Mouse (Mus musculus) cerebellum, postnatal 14 days (tissue): ENCODE data around the gene Olfr1012.
"Not testable (repeated sequence)": the region's sequence is repeated elsewhere in the genome, so short reads cannot be mapped to it uniquely, and the experiment has no call there.

Experiments used
- DNase-seq, 2 experiments: peaks; one replicate each; pipeline ENCODE4 v3.0.0; 2021; ENCODE audit warnings: mixed read lengths in 2 of 2

The Olfr1012 gene

DNA sequence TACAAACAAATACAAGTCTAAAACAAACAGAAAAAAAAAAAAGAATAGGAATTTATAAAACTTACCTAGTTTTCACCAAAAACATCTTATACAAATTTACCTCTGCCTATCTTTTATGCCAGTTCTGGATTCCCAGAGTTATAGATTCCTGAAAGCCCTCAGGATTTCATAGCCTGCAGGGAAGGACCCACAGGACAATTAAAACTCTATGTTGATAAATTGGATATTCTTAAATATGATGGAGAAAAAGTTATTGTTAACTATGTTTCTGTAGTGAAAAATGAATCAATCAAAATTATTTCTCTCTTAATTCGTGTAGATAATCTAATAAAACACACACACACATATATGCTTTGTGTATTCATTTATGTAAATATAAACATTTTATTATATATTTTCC is at the start of gene Olfr1012:
Gene Olfr1012 (minus strand): TSS at position 101 of the 400 bp plus-strand sequence.
- DNase-seq, result no peak

DNA sequence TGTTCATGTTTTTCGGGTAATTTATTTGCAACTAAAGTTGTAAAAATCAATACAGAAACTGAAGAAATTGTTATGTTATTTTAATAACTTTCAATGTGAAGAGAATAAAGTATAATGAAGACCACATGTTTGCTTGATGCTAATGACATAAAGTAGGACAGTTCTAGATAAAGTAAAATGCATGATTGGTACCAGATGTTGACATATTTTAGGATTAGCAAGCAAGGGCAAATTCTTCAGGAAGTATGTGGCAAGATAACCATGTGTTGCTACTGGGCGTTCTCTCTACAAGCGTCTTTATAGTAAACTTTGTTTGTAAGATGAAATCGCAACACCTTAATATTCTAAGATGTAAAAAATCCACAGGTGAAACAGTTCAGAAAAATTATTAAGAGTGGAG is 41.9 kb upstream of the Olfr1012 start:
- no peak for DNase-seq

DNA sequence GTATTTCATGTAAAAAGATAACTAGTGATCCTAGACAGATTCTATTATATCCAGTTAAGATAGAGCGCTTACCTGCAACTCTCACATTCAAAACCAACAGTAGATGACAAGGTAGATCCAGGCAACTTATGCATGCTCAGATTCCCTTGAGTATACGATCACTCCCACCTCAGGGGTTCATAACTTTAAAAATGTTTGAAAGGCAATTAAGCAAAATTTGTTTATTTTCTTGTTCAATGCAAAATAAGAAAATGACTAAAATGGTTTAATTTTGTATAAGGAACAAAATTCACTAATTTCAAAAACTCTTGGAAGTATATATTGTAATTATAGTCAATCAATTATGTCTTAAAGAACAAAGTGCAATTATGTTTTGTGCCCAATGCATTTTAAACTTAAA is 39.9 kb upstream of the Olfr1012 start, which contains the start of gene Olfr1016:
Gene Olfr1016 (minus strand): TSS at position 101 of the 400 bp plus-strand sequence.
- DNase-seq, result no peak

DNA sequence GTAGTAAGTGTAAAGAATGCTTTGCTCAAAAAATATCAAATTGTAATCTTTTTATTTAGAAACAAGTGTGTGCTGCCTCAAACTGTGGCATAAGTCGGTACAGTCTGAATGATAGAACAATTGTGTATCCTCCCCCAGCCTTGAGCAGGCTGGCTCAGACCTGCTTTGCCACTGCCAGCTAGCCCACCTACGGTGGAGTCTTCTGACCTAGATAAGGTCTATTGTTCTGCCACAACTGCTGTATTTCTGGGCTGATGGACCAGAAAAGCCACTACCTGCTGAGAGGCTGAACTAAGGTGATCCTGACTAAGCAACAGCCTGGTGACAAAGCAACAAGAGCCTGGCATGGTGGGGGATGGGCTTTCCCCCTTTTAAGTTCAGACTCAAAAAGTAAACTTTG is 29.8 kb upstream of the Olfr1012 start:
- peak; percentile 1 to 3 for DNase-seq

DNA sequence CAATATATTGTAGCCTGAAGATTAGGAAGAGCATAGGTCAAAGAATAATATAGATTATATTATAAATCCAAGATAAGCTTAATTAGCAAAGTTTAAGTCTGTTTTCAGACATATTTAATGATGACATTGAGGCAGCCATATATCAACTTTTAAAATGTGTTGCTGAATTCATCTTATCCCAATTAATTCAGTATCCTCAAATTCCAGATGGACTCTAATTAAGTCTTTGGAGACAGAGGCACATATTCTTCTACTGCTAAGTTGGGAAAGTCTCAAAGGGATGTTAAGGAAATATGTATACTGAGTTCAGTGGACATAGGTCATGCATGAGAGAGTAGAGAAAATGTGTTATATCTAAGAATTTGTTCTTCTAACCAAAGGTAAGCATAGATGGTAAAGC is 19.2 kb upstream of the Olfr1012 start, which contains the start of gene Olfr1015:
Gene Olfr1015 (plus strand): TSS at position 301 of the 400 bp plus-strand sequence.
- no peak for DNase-seq

DNA sequence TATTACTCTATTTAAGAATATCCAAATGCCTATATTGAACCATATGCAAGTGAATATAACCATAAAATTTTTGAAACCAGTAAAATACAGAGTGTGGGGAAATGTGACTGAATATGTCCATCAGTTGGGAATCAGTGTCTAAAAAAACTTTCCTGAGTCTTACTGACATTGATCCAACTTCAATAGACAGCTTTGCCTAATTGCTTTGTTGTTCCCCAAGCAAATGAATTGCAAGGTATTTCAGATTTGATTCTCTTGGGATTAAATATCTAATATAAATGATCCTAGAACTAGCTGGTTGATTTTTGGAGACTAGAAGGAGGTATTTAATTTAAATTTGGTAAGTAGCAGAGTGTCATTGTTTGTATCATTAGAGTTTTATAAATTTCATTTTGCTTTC is 9.8 kb upstream of the Olfr1012 start, which contains the start of gene Olfr1014:
Gene Olfr1014 (plus strand): TSS at position 301 of the 400 bp plus-strand sequence.
- DNase-seq, result no peak

DNA sequence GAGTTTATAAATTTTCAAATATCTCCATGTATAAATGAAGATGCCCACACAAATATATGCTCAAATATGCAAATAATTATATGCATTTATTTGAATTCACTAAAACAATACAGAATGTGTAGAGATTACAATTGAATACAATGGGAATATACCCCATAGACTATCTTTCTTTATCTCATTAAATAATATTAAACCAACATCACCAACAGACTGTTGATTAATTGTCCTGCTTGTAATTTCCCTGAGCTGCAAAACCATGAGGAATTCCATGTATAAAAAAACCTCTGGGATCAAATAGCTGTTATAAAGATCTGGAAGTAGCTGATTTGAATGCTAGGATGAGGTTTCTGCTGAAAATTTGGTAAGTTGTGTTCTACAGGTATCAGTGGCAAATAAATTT is 4.2 kb upstream of the Olfr1012 start, which contains the start of gene Olfr1013:
Gene Olfr1013 (plus strand): TSS at position 301 of the 400 bp plus-strand sequence.
- no peak for DNase-seq

DNA sequence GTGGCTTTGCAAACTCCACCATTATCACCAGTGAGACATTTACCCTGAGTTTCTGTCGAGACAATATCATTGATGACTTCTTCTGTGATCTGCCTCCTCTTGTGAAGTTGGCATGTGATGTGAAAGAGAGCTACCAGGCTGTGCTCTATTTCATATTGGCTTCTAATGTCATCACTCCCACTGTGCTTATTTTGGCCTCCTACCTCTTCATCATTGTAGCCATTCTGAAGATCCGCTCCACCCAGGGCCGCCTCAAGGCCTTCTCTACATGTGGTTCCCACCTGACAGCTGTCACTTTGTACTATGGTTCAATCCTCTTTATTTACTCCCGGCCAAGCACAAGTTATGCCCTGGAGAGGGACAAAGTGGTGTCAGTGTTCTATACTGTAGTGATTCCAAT is 8.7 kb downstream of the Olfr1012 start:
- peak; percentile 8 to 27 for DNase-seq

DNA sequence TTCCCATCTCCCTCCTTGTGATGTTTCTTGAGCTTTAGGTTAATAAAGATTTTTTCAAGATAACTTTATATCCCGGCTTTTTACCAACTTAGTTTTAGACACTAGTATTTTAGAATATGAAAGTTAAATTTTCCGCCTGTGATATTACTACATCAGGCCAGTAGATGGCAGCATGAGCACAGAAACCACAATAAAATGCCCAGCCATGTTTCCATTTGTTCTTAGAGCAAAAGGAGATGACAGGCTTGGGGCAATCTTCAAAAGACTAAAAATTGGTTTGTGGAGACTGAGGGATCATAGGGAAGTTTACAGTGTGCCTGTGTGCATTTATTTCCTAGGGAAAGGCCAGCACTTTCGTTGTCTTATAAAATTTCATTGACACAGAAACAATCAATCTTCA is 36.8 kb downstream of the Olfr1012 start:
- peak; percentile 36 to 51 for DNase-seq

DNA sequence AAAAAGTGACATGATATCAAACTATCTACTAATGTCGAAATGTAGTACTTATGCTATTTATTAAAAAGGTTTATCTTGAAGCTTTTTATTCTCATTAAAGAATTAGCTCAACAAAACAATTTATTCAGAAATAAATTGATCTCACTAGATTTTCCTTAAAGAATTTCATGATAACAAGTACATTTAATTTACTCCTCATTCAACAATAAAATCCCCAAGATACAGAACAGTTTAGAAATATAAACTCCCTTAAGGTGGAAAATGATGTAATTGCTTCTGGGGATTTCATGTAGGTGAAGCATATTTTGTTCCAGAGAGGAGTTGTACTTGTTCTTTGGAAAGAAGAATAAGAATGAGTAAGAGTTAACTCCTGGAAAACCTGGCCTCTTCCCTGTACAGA is 47.4 kb downstream of the Olfr1012 start, which contains the start of gene Olfr1009:
Gene Olfr1009 (plus strand): TSS at position 301 of the 400 bp plus-strand sequence.
- no peak for DNase-seq

DNA sequence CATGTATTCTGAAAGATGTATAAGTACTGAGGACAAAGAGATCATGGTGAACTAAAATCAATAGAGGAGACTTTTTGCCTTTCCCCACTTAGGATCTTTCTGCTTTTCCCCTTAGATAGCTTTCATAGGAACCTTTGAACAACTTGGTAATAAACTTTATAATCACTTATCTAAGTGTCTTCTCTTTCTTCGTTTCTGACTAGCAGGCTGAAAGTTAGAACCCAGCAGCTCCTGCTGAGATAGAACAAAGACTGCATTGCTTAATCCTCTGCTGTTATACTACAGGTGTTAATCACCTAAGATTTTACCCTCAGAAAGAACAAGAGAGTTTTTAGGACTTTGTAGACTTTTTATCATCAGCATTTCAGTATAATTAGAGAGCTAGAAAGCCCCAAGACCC is 51.4 kb downstream of the Olfr1012 start:
- no peak for DNase-seq

DNA sequence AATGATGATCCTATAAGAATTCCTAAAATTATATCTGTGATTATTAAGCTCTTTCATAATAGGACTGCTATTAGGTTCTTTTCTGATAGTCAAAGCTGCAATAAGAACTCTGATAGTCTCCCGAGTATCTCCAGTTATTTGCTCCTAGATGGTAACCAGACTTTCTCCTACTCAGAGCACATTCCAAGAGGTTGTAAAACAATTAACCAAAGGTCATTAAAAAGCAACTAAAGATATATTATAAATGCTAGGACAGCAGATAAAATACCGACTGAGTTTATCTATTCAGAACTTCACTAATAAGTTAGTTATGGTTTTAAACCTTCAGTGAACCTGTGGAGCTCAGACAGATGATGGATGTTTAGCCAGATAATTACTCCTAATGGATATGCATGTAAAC is 51.9 kb downstream of the Olfr1012 start:
- not testable (repeated sequence) for DNase-seq
